Mouse (Mus musculus) midbrain, embryonic 15.5 days (tissue): Measurements from ENCODE around the gene Nfix. TPM values are rescaled to one million over a fixed set of nuclear protein-coding genes. Genes with fewer than 3 reads are reported as not detected.

Source experiments
- ATAC-seq: fragments of 200-750 bp; cut with Nextera tagmentation; replicated peaks from 2 replicates; pipeline ENCODE4 v1.8.0; 2017; ENCODE audit warnings: moderate TSS enrichment
- H3K27ac ChIP-seq: fragments of 300-500 bp; sonication (generic); 2 replicates; pipeline ENCODE4 v1.5.1; 2015; ENCODE audit warnings: mild to moderate bottlenecking, inconsistent platforms
- H3K27me3 ChIP-seq: fragments of 300-500 bp; sonication (generic); replicated peaks from 2 replicates; pipeline ENCODE4 v1.6.1; 2015; ENCODE audit warnings: inconsistent platforms
- H3K36me3 ChIP-seq: fragments of 300-500 bp; sonication (generic); replicated peaks from 2 replicates; pipeline ENCODE4 v1.6.1; 2015; ENCODE audit warnings: inconsistent platforms
- H3K4me1 ChIP-seq: fragments of 300-500 bp; sonication (generic); 2 replicates; pipeline ENCODE4 v1.6.1; 2015; ENCODE audit warnings: inconsistent platforms
- H3K4me2 ChIP-seq: fragments of 300-500 bp; sonication (generic); 2 replicates; pipeline ENCODE4 v1.6.1; 2015; ENCODE audit warnings: inconsistent platforms, mild to moderate bottlenecking, moderate library complexity
- H3K4me3 ChIP-seq: fragments of 300-500 bp; sonication (generic); 2 replicates; pipeline ENCODE4 v1.5.1; 2015; ENCODE audit warnings: mild to moderate bottlenecking, inconsistent platforms
- H3K9ac ChIP-seq: fragments of 300-500 bp; sonication (generic); 2 replicates; pipeline ENCODE4 v1.6.1; 2015; ENCODE audit warnings: mild to moderate bottlenecking, inconsistent platforms
- H3K9me3 ChIP-seq: fragments of 300-500 bp; sonication (generic); 2 replicates; pipeline ENCODE4 v1.6.1; 2016; ENCODE audit warnings: inconsistent platforms
- WGBS: fragments of 180-500 bp; shearing (Covaris S2); methylation state at CpG from one replicate; pipeline ENCODE4 v1.1.7; 2015; ENCODE audit warnings: mixed read lengths; 5-methylcytosine and 5-hydroxymethylcytosine counted together
- polyA plus RNA-seq: library from polyadenylated mRNA; unstranded; fragments of >200 nt; fragmentation: Nextera tagmentation; extraction: Ambion mirVana; gene quantifications from 2 replicates; pipeline ENCODE4 v1.2.1, GENCODE M21; 2015

The Nfix gene
- polyA plus RNA-seq, 1 experiment from 2014 or later = 48.6 TPM

GRCm38 (mm10) chr8:84806031-84806430, 5.9 kb upstream of the Nfix start:
- no peak overlapping the region for H3K27ac ChIP-seq
- no peak for ATAC-seq
- H3K9ac ChIP-seq = no peak overlapping the region
- H3K4me2 ChIP-seq = no peak overlapping the region
- H3K27me3 ChIP-seq = peaks cover 53% of the 10 kb centered on the region
- H3K9me3 ChIP-seq = no peaks in the 10 kb centered on the region
- H3K4me1 ChIP-seq = peaks cover 8% of the 10 kb centered on the region
- no peaks in the 10 kb centered on the region for H3K36me3 ChIP-seq
- 94% methylated on average over 5 of the region's 5 CpGs for WGBS
- no peak overlapping the region for H3K4me3 ChIP-seq

GRCm38 (mm10) chr8:84799136-84799931, 810 bp downstream of the Nfix start:
- under 1% methylated on average over 94 of the region's 108 CpGs for WGBS
- Histone ChIP-seq H3K9me3 (no peaks in the 10 kb centered on the region), H3K4me2 (peak overlapping the region; percentile 97), H3K4me1 (peaks cover 23% of the 10 kb centered on the region), H3K9ac (peak overlapping the region; percentile 60), H3K27me3 (peaks cover 74% of the 10 kb centered on the region), H3K27ac (peak overlapping the region; percentile 76), H3K36me3 (no peaks in the 10 kb centered on the region), H3K4me3 (peak overlapping the region; percentile 62)
- no peak for ATAC-seq

- no peaks in the 10 kb centered on the region for H3K9me3 ChIP-seq
- peaks cover 79% of the 10 kb centered on the region for H3K27me3 ChIP-seq
- peak overlapping the region; percentile 97 for H3K4me2 ChIP-seq
- peak overlapping the region; percentile 60 for H3K9ac ChIP-seq
- H3K36me3 ChIP-seq = no peaks in the 10 kb centered on the region
- 39% methylated on average over 10 of the region's 10 CpGs for WGBS
- no peak for ATAC-seq
- H3K4me1 ChIP-seq = peaks cover 26% of the 10 kb centered on the region
- H3K4me3 ChIP-seq = peak overlapping the region; percentile 62
- H3K27ac ChIP-seq = peak overlapping the region; percentile 76
These were observed 1.6 kb downstream of the Nfix start for GRCm38 (mm10) chr8:84798446-84799135.

GRCm38 (mm10) chr8:84797971-84798370, 2.2 kb downstream of the Nfix start:
- H3K9me3 ChIP-seq = no peaks in the 10 kb centered on the region
- peak overlapping the region; percentile 13 for H3K27ac ChIP-seq
- H3K9ac ChIP-seq = no peak overlapping the region; the same call in 1 of the 2 replicates
- H3K4me3 ChIP-seq = peak overlapping the region; percentile 62; the same call in 1 of the 2 replicates
- peak overlapping the region; percentile 97 for H3K4me2 ChIP-seq
- H3K27me3 ChIP-seq = peaks cover 75% of the 10 kb centered on the region
- no peaks in the 10 kb centered on the region for H3K36me3 ChIP-seq
- H3K4me1 ChIP-seq = peaks cover 26% of the 10 kb centered on the region
- ATAC-seq = no peak
- 79% methylated on average over 6 of the region's 6 CpGs for WGBS

- 79% methylated on average over 15 of the region's 15 CpGs for WGBS
- no peak for ATAC-seq
- Histone ChIP-seq H3K4me2 (peak overlapping the region; percentile 97; the same call in 1 of the 2 replicates), H3K9me3 (no peaks in the 10 kb centered on the region), H3K4me1 (peaks cover 27% of the 10 kb centered on the region), H3K4me3 (no peak overlapping the region), H3K36me3 (no peaks in the 10 kb centered on the region), H3K27me3 (peaks cover 72% of the 10 kb centered on the region), H3K27ac (peak overlapping the region; percentile 13; the same call in 1 of the 2 replicates), H3K9ac (no peak overlapping the region)
These were observed 2.8 kb downstream of the Nfix start for GRCm38 (mm10) chr8:84797256-84797797.

- no peaks in the 10 kb centered on the region for H3K36me3 ChIP-seq
- WGBS = 39% methylated on average over 7 of the region's 7 CpGs
- H3K4me1 ChIP-seq = peaks cover 21% of the 10 kb centered on the region
- H3K9ac ChIP-seq = no peak overlapping the region
- ATAC-seq = peak; percentile 21; the same call in 1 of the 2 replicates
- H3K27me3 ChIP-seq = peaks cover 72% of the 10 kb centered on the region
- peak overlapping the region; percentile 80 for H3K27ac ChIP-seq
- no peaks in the 10 kb centered on the region for H3K9me3 ChIP-seq
- H3K4me3 ChIP-seq = no peak overlapping the region
- peak overlapping the region; percentile 4; the same call in 1 of the 2 replicates for H3K4me2 ChIP-seq
These were observed 5.7 kb downstream of the Nfix start for GRCm38 (mm10) chr8:84794486-84794885.

GRCm38 (mm10) chr8:84793791-84794485, 6.2 kb downstream of the Nfix start:
- no peak overlapping the region for H3K9ac ChIP-seq
- H3K9me3 ChIP-seq = no peaks in the 10 kb centered on the region
- peak; percentile 74 for ATAC-seq
- H3K4me3 ChIP-seq = no peak overlapping the region
- H3K27me3 ChIP-seq = peaks cover 72% of the 10 kb centered on the region
- peaks cover 15% of the 10 kb centered on the region for H3K4me1 ChIP-seq
- peak overlapping the region; percentile 80 for H3K27ac ChIP-seq
- WGBS = 45% methylated on average over 13 of the region's 13 CpGs
- no peaks in the 10 kb centered on the region for H3K36me3 ChIP-seq
- peak overlapping the region; percentile 30 for H3K4me2 ChIP-seq

- peak overlapping the region; percentile 80 for H3K27ac ChIP-seq
- H3K27me3 ChIP-seq = peaks cover 72% of the 10 kb centered on the region
- no peak overlapping the region for H3K4me3 ChIP-seq
- no peak for ATAC-seq
- H3K9ac ChIP-seq = no peak overlapping the region
- no peaks in the 10 kb centered on the region for H3K36me3 ChIP-seq
- H3K4me1 ChIP-seq = peaks cover 12% of the 10 kb centered on the region
- no peaks in the 10 kb centered on the region for H3K9me3 ChIP-seq
- 86% methylated on average over 9 of the region's 9 CpGs for WGBS
- H3K4me2 ChIP-seq = peak overlapping the region; percentile 30; the same call in 1 of the 2 replicates
These were observed 7.0 kb downstream of the Nfix start for GRCm38 (mm10) chr8:84793134-84793533.

GRCm38 (mm10) chr8:84792429-84792947, 7.7 kb downstream of the Nfix start:
- Histone ChIP-seq H3K27ac (no peak overlapping the region), H3K27me3 (peaks cover 72% of the 10 kb centered on the region)
- 75% methylated on average over 12 of the region's 12 CpGs for WGBS

GRCm38 (mm10) chr8:84790537-84790936, 9.6 kb downstream of the Nfix start:
- Histone ChIP-seq H3K36me3 (no peaks in the 10 kb centered on the region), H3K4me1 (peaks cover 30% of the 10 kb centered on the region), H3K9me3 (no peaks in the 10 kb centered on the region), H3K9ac (no peak overlapping the region), H3K4me3 (no peak overlapping the region), H3K27ac (no peak overlapping the region), H3K27me3 (peaks cover 72% of the 10 kb centered on the region), H3K4me2 (no peak overlapping the region)
- 66% methylated on average over 2 of the region's 2 CpGs for WGBS
- no peak for ATAC-seq

More at GRCm38 (mm10) chr8:84792429-84792947, 7.7 kb downstream of the Nfix start:
- no peak for ATAC-seq
- Histone ChIP-seq H3K4me2 (no peak overlapping the region), H3K9me3 (no peaks in the 10 kb centered on the region), H3K4me3 (no peak overlapping the region), H3K9ac (no peak overlapping the region), H3K4me1 (peaks cover 17% of the 10 kb centered on the region), H3K36me3 (no peaks in the 10 kb centered on the region)

- Histone ChIP-seq H3K27ac (peak overlapping the region; percentile 35; the same call in 1 of the 2 replicates), H3K4me2 (no peak overlapping the region)
These were observed 10.2 kb downstream of the Nfix start for GRCm38 (mm10) chr8:84789855-84790486.

More at GRCm38 (mm10) chr8:84789855-84790486, 10.2 kb downstream of the Nfix start:
- ATAC-seq = no peak
- no peaks in the 10 kb centered on the region for H3K9me3 ChIP-seq
- WGBS = 64% methylated on average over 9 of the region's 9 CpGs
- H3K36me3 ChIP-seq = no peaks in the 10 kb centered on the region
- H3K9ac ChIP-seq = no peak overlapping the region
- H3K4me3 ChIP-seq = no peak overlapping the region
- peaks cover 75% of the 10 kb centered on the region for H3K27me3 ChIP-seq
- peaks cover 32% of the 10 kb centered on the region for H3K4me1 ChIP-seq
